Mouse (Mus musculus): ENCODE measurements at regions not wholly inside any gene's neighbourhood (a gene's known extent, or its start where the extent isn't known, plus 50 kb on each side); places are given as distances from the start of the nearest gene placed in this dataset.

- TF ChIP-seq CTCF (IDR thresholded peaks at IDR 0.05; ENCODE audit: extremely low read depth, insufficient read depth, low read length) (no peak), POLR2A (IDR thresholded peaks at IDR 0.05; ENCODE audit: extremely low read depth, insufficient read depth, low read length) (no peak)
Observed at GRCm38 (mm10) chr16:62681880-62682279, 104.7 kb downstream of the Nsun3 start.

Data from cortical plate, adult 2 months (tissue).